ENCODE assay signal across 16 mouse cellular contexts in genomic region chr6:92962966-92963365, GRCm38 (mm10). TPM values are rescaled to one million over a fixed set of nuclear protein-coding genes. Genes with fewer than 3 reads are reported as not detected.
"Had no signal": no experiment of that assay in that cellular context is flagged by ENCODE, and none has a peak within 500 bp of the region (broad histone marks: within the 10 kb centered on the region; RNA-seq: fewer than 3 reads in every experiment).

No protein-coding gene starts in this region.

- H3K4me2 ChIP-seq: liver, embryonic 11.5 days; liver, embryonic 15.5 days; lung, embryonic 14.5 days; midbrain, embryonic 15.5 days; stomach, embryonic 15.5 days had no signal

- H3K27ac ChIP-seq: kidney, postnatal 0 days; layer of hippocampus, adult 2 months; left cerebral cortex, adult 2 months; limb, embryonic 10.5 days; liver, embryonic 15.5 days; midbrain, embryonic 15.5 days; stomach, embryonic 15.5 days had no signal

- H3K4me1 ChIP-seq: limb, embryonic 10.5 days; liver, embryonic 15.5 days; midbrain, embryonic 15.5 days; stomach, embryonic 15.5 days had no signal

- H3K27me3 ChIP-seq: liver, embryonic 15.5 days; midbrain, embryonic 15.5 days; stomach, embryonic 15.5 days had no signal

- H3K9me3 ChIP-seq: limb, embryonic 10.5 days; liver, embryonic 15.5 days; stomach, embryonic 15.5 days had no signal

- H3K4me3 ChIP-seq: layer of hippocampus, adult 2 months; left cerebral cortex, adult 2 months; limb, embryonic 10.5 days; liver, embryonic 15.5 days; midbrain, embryonic 15.5 days; stomach, embryonic 15.5 days had no signal

- H3K36me3 ChIP-seq: limb, embryonic 10.5 days; liver, embryonic 15.5 days; midbrain, embryonic 15.5 days; stomach, embryonic 15.5 days had no signal

- DNase-seq: kidney, adult 9 months; kidney, postnatal 4 days; lung, embryonic 14.5 days; right cerebral cortex, postnatal 14 days; thymus, adult 2 months; thymus, postnatal 25 days had no signal

- H3K9ac ChIP-seq: liver, embryonic 15.5 days; lung, embryonic 14.5 days; midbrain, embryonic 15.5 days; stomach, embryonic 15.5 days had no signal

- ATAC-seq: intestine, postnatal 0 days; midbrain, embryonic 15.5 days had no signal

RNA-seq across cellular contexts. Expression of gene Adamts9, which starts 19.7 kb away (rescaled TPM):
- total RNA-seq: megakaryocyte-erythroid progenitor cell, adult 5-6 weeks had no signal
